Mouse (Mus musculus): ENCODE data around the gene Ikzf1.

DNA sequence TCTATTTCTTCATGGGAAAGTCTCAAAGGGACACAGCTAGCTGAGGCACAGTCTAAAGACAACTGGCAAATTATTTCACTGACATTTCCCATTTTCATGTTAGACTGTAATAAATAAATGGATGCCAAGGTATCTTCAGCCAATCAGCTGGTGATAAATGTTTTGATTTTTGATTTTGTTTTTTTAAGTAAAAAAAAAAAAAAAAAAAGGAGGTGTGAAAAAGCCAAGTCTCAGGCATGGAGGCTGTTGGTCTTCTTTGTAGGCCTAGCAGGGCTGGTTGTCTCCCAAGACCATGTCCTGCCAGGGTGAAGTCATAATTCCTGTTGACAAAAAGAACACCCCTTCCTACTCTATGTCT lies 4.9 kb downstream of the Ikzf1 start:
- no peak for TF ChIP-seq CTCF (IDR thresholded peaks at IDR 0.05; ENCODE audit: low read depth, low read length)
- no peak for TF ChIP-seq POLR2A (IDR thresholded peaks at IDR 0.05; ENCODE audit: extremely low read depth, insufficient read depth, low read length)

Measured in liver, adult 2 months (tissue).